Mouse (Mus musculus): ENCODE data around the gene Nedd4.
"Not testable (repeated sequence)": the region's sequence is repeated elsewhere in the genome, so short reads cannot be mapped to it uniquely, and the experiment has no call there.

The Nedd4 gene

DNA sequence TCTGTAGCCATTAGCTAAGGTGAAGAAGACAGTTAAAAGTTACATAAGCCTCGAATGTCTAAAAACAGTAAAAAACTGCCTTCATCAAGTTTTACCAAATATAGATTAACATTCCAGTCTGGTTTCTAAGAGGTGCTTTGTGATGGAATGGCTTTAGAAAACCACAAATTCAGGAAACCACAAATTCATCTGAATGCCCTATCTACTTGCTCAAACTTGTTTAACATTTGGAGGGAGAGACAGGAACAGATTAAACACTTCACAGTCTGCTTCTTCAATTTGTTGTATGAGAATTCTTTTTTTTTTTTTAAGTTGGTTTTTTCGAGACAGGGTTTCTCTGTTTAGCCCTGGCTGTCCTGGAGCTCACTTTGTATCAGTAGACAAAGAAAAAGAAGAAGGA is 12.4 kb upstream of the Nedd4 start:
- DNase-seq (ENCODE audit: extremely low spot score, low read depth, low spot score) = no peak

DNA sequence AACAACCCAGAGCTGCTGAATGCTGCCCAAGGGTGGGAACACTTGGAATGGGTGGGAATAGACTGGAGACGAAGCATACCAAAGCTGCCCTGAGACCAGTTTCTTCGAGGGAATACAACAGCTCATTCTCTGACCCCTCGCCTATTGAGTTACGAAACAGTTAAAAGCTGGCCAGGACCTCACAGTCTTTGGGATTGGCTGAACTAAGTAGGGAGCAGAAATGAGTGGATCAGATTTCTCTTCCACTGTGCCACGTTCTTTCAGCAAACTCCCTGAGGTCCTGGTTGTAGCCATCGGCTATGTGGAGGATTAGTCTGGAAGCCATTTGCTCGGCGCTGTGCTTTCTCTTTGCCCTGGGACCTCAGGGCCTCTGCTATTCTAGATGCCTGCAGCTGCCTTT is 9.2 kb upstream of the Nedd4 start:
- DNase-seq (ENCODE audit: extremely low spot score, low read depth, low spot score) = peak; percentile 90

DNA sequence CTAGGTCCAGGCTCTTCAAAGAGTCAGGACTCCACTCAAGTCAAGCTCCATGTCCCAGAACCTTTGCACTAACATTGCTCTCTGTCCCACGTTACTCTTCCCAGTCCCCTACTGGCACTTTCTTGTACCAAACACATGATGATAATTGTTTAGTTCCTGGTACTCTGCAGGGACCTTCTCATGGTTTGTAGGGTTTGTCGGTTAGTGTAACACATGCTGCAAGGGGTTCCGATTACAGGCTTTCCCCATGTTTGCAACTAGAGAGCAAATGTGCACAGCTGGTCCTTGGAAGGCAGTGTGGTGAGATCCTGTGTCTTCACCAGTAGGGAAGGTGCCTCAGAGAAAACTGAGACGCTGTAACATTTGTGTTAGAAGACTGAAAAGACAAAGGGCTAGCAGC is 8.6 kb upstream of the Nedd4 start:
- no peak for DNase-seq (ENCODE audit: extremely low spot score, low read depth, low spot score)

DNA sequence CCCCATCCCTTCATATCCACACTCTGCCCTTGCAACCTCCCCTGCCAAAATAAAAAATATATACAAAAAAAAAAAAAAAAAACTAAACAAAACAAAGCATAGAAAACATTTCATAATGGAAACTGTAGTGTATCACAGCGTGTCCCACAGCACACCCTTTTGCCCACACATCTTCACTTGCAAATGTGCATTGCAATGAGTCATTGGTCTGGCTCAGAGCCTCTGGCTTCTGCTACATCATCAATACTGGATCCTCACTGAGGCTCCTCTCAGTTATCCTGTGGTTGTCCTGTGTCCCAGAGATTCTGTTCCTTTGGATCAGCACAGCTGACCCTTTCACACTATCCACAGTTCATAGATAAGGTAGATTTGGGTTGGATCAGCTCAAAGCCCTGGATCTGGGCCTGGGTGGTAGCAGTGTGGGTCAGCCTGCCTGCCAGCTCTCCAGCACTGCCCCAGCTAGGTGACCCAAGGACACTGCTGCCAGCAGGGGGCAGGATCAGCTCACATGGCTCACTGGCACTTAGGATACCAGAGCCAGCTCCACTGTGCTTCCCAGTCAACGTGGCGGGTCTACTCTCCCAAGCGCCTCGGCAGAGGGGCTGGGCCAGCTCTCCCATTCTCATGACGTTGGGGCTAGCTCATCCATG is 7.4 kb upstream of the Nedd4 start:
- DNase-seq (ENCODE audit: extremely low spot score, low read depth, low spot score) = no peak

DNA sequence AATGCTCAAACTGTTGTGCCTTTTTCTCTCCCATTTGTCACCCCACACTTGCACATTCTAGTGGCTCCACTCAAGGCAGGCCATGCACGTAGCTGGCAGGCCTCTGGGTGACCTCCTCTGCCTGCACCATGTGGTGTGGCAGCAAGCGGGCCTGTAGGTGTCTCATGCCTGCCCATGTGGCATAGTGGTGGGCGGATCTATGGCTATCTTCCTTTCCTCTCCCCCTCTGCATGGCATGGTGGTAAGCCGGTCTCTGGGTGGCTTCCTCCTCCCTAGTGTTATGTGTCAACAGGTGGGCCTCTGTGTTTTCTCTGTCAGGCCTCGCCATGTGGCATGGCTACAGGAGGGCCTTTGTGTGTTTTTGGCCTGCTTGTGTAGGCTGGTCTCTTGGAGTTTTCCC is 6.5 kb upstream of the Nedd4 start:
- no peak for DNase-seq (ENCODE audit: extremely low spot score, low read depth, low spot score)

DNA sequence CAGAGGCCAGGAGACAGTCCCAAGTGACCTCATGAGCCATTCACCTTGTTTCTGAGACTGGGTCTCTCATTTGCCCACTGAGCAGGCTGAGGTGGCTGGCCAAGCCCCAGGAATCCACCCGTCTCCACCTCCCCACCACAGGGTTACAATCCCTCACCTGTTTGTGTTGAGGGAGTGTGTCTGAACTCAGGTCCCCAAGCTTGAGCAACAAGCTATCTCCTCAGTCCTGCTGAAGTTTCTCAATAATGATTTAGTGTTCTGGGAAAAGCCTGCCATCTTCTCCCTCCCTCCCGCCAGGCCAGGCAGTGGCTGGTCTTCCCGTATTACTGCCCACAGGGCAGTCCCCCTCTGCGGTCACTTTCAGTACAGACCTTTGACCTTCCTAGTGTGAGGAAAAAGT is 5.7 kb upstream of the Nedd4 start:
- DNase-seq (ENCODE audit: extremely low spot score, low read depth, low spot score) = no peak

DNA sequence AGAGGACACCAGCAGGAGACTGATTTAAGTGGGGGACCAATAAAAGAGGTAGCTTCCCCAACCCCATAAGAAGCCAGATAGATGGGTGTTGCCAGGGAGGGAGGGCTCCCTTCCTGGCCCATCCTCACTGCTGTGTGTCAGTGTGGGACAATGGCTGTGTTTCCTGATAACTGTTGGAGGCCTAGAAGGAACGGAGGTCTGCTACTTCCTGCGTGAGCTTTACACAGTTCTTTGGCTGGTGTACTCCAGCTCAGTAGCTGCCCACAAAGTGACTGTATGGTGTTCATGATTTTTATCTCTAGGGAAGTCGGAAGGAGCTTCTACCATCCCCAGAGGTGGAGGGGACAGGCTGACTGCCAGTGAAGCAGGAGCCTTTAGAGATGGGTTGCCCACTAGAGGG is 5.2 kb upstream of the Nedd4 start:
- DNase-seq (ENCODE audit: extremely low spot score, low read depth, low spot score) = no peak

DNA sequence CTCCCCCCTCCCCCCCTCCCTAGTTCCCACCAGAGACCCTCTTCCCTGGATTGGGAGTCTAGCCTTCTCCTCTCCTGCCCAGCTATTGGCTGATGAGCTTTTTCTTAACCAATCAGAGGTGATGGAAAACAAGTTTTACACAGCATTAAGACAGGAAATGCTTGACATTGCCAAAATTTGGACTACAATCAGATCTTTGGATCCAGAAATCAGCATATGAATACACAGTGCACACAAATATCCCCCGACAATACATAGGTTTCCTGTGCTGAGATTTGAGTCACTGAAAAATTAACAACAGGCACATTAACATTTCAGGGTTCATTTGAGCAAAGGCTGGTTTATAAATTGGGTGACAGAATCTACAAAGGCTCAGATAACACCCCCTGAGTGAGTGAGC is 4.5 kb upstream of the Nedd4 start:
- DNase-seq (ENCODE audit: extremely low spot score, low read depth, low spot score) = no peak

DNA sequence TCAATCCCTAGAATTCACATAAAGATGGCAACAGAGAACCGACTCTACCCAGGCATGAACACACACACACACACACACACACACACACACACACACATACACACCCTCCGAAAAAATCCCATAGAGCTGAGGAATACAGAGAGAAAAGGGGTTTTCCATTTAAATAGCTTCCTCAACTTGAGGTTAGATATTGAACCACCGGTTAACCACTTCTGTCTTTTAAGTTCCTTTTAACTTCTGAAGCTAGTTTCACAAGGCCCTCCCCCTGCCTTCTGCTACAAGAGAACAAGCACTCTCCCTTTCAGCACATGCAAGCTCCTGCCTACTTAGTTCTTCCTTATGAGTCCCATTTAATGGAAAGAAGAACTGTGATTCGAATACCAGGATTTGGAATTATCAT is 2.0 kb upstream of the Nedd4 start:
- DNase-seq (ENCODE audit: extremely low spot score, low read depth, low spot score) = no peak

DNA sequence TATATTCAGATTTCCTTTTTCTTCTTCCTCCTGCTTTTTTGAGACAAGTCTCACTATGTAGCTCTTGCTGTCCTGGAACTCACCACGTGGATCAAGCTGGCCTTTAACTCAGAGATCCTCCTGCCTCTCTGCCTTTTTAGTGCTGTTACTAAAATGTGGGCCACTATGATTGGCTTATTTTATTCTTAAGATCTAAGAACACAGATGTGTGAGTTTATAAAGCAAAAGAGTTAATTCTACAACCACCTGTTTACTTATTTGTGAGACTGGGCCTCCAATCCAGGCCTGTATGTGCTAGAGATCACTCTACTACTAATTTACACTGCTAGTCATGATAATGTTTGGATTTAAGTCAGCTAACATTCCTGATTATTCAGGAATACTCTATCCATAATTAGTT is 1.2 kb upstream of the Nedd4 start:
- DNase-seq (ENCODE audit: extremely low spot score, low read depth, low spot score) = no peak

DNA sequence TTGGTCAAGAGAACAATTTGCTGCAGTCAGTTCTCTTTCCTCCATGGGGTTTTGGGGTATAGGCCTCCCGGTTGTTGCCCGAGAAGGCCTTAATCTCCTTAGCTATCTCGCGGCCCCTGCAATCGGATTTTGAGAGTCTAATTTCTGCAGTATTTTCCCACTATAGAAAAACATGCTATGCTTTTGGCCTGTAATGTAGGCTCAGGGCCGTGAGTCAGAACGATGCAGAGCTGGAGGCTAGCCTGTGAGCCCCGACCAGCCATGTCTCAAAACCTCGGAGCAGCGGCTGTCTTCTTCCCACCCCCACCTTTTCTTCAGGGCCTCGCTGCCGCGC is 618 bp upstream of the Nedd4 start:
- no peak for DNase-seq (ENCODE audit: extremely low spot score, low read depth, low spot score)

DNA sequence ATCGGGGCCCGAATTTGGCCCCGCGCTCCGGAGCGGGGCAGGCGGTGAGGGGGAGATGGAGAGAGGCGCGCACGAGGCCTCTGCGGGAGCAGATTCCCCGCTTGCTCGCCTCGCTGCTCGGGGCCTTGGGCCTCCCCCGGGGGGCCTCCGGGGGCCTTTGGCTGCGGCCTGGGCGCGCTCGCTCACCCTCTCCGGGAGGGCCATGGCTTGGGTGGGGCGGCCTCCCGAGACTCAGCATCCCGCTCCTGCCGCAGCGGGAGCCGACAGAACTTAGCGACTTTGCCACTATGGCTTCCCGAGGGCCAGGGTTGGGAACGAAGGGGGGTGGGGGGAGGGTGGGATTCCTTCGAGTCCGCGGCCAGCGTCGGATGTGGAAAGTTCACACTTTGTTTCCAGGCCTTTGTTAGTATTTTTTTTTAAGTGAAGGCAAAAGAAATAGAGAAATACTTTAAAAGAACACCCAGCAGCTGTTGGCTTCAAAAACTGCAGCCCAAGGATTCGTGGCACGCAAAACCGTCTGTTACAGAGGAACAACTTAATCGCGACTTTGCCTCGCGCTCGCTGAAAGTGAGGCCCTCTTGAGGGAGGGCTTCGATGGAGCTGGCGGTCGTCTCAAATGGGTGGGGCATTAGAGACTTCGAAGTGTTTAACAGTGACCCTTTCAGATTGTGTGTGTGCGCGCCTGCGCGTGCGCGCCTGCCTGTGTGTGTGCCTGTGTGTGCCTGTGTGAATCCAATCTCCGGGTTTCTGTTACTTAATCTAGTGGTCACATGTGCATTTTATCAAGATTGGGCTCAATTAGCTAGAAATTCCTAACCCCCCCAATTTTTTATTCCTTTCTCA is 766 bp downstream of the Nedd4 start:
- DNase-seq (ENCODE audit: extremely low spot score, low read depth, low spot score) = peak; percentile 62

DNA sequence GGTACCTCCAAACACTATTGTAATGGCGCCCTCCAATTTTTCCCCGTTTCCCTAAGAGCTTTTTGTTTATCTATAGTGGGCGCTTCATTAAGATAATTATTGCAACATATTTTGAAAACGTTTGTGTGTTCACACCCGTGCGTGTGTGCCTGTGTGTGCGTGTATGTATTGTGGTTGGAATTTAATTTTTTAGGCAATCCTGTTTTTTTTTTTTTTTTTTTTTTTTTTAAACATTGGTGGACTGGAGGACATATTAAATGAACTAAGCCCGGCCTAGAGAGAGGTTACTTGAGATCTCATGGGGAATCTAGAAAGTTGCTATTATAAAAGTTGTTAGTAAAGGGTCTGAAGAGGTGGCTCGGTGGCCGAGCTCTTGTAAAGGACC is 1.4 kb downstream of the Nedd4 start:
- DNase-seq (ENCODE audit: extremely low spot score, low read depth, low spot score) = no peak

DNA sequence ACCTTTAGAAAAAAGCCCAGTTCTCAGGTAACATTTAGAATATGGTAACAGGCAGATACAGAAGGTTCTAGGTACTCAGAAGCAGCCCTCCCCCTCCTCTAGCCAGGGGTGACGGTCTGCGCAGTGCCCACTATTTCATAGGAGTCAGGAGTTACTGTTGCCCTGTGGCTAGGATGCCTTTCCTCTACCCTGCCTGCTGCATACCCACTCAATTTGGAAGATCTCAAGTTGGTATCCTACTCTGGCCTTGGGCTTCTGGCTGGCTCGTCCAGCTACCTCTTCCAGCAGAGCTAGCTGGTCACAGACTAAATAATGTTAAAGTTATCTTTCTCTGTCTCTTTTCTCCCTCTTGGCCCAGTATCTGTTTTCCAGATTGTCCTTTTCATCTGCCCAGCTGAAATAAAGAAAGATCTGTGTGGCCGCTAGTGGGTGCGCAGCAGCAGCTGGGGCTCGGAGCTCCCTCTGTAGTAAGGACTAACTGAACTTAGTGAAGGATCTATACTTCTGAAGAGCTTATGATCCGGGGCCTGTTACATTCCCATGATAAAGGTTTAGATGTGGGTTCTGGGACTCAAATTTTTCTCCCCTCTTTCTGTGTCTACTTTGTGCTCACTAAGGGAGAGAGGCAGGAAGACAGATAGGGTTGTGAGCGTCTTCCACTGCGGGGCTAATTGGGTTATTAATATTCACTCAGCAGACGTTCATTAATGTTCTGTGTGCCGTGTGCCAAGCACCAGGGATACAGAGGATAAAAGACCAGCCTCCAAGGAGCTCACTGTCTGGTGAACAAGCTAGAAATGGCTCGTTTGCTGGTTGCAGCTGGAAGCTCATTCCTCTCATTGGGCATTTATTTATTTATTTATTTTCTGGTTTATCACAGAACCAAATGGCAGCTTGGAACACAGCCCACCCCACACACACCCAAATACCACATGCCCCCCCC is 2.5 kb downstream of the Nedd4 start:
- DNase-seq (ENCODE audit: extremely low spot score, low read depth, low spot score) = no peak

DNA sequence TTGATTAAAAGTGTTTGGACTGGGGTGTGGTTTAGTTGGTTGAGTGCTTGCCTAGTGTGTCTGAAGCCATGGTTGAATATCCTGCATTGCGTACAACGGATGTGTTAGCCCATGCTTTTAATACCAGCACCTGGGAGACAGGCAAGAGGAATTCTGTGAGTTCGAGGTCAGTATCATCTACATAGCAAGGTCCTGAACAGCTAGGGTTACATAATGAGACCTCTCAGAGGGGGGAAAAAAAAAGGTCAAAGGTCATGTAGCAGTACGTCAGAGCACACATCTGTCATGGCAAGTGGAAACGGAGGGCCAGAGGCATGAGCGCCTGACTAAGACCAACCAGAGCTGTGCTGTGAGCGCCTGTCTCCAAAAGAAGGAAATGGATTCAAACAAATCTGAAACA is 3.4 kb downstream of the Nedd4 start:
- no peak for DNase-seq (ENCODE audit: extremely low spot score, low read depth, low spot score)

DNA sequence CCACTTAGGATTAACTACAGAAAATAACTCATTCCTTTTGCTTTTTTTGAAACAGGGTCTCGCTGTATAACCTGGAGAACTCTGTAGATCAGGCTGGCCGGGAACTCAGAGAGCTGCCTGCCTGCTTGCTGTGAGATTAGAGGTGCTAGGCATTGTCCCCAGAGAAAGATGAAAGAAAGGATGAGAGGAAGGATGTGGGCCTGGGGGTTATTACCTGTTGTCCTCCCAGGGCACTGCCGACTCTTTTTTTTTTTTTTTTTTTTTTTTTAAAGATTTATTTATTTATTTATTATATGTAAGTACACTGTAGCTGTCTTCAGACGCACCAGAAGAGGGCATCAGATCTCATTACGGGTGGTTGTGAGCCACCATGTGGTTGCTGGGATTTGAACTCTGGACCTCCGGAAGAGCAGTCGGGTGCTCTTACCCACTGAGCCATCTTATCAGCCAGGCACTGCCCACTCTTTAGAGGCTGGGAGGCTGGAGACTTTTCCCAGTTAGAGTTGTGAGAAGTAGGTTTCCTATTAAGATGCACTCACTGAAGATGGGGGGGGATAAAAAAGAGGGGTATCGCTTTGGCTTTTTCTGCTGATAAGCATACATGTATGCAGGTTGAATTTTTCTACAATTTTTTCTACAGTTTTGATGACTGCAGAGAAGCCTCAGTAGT is 4.3 kb downstream of the Nedd4 start:
- DNase-seq (ENCODE audit: extremely low spot score, low read depth, low spot score) = not testable (repeated sequence)

DNA sequence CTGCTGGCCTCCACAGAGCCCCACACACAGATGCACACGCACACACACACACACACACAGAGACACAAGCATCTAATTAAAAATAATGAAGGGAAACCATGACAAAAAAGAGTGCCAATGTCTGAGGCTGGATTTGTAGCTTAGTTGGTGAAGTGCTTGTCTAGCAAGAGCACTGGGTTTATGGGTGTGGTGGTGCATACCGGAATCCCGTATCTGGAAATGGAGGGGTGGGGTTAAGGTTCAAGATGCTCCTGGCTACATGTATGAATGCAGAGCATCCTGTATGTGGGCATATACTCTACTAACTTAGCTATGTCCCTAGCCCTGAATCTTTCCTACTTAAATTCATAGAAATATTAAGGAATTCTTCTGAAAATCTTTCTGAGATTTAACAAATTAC is 5.0 kb downstream of the Nedd4 start:
- no peak for DNase-seq (ENCODE audit: extremely low spot score, low read depth, low spot score)

DNA sequence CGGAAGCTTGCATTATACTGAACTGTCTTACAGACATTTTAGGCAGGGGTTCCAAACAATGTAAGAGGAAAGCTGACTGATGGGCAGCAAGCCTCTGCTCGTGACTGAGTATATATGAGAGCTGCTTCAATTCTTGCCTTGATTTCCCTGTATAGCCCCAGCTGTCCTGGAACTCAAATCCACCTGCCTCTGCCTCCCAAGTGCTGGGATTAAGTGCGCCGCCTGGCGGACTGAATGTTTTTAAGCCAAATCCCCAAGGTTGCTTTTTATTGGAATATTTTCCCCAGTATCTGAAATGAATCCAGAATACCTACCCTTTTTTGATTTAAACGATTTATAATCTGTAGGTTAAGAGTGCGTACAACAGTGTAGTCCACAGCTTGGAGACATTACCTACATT is 7.2 kb downstream of the Nedd4 start:
- no peak for DNase-seq (ENCODE audit: extremely low spot score, low read depth, low spot score)

DNA sequence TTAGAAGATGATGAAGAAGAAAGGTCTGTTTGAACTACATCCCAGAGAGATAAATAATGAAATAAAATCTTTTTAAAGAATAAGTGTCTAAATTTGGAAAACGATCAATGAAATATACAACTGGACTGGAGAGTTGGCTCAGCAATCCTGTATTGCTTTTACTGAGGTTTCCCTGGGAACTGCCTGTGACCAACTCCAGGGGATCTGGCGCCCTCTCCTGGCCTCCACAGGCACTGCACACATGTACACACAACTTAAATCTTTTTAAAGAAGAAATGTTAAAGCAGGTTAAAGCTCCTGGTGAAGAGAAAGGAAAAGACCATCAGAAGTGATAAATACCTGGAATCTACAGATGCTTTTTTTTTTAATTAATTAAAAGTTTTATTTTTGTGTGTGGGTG is 10.2 kb downstream of the Nedd4 start:
- no peak for DNase-seq (ENCODE audit: extremely low spot score, low read depth, low spot score)

DNA sequence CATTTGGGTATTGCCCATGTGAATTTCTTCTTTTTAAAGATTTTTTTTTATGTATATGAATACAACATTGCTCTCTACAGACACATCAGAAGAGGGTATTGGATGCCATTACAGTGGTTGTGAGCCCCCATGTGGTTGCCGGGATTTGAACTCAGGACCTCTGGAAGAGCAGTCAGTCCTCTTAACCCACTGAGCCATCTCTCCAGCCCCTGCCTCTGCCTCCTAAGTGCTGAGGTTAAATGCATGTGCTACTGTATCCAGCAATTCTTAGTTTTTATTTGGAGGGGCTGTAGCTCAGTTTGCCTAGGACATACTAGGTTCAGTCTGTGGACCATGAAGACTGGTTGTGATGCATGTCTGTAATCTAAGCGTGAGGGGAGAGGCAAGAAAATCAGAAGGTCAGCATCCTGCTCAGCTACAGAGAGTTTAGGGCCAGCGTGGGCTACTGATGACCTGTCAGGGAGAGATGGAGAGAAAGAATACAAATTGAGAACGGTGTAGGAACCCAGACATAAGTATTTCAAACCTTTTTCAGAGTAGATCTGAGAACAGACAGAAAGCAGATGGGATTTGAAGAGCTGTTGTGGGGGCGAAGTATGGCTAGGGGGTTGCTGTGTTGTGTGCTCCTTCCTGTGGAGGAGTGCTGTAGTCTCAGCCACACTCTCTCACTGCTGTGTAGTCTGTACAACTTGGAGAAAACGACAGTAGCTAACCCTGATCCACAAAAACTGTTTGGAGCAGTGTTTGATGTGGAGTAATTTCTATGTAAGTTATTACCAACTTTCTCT is 13.0 kb downstream of the Nedd4 start:
- DNase-seq (ENCODE audit: extremely low spot score, low read depth, low spot score) = no peak
